Mouse (Mus musculus) urinary bladder, adult 18-20 months (tissue): Measurements from ENCODE around the gene Nr5a1.

Experiments used
- DNase-seq, 2 experiments: peaks; one replicate each; pipeline ENCODE4 v3.0.0; 2022; ENCODE audit warnings: low spot score in 2 of 2, mixed read lengths in 2 of 2

Nr5a1 gene

GRCm38 (mm10) chr2:38714324-38714723, at the start of gene Nr5a1:
Gene Nr5a1 (minus strand): TSS chr2:38714542.
- no peak for DNase-seq

GRCm38 (mm10) chr2:38739847-38740246, 25.5 kb upstream of the Nr5a1 start:
- peak in 1 of 2 experiments; percentile 22 for DNase-seq

GRCm38 (mm10) chr2:38739410-38739809, 25.1 kb upstream of the Nr5a1 start:
- DNase-seq: peak; percentile 26 to 41

GRCm38 (mm10) chr2:38738601-38739301, 24.4 kb upstream of the Nr5a1 start:
- peak; percentile 5 to 11 for DNase-seq

GRCm38 (mm10) chr2:38735740-38736139, 21.4 kb upstream of the Nr5a1 start:
- no peak for DNase-seq

- no peak for DNase-seq
Observed at GRCm38 (mm10) chr2:38734721-38735120, 20.4 kb upstream of the Nr5a1 start.

GRCm38 (mm10) chr2:38730331-38730827, 16.0 kb upstream of the Nr5a1 start:
- DNase-seq: no peak

- no peak for DNase-seq
Observed at GRCm38 (mm10) chr2:38725427-38725826, 11.1 kb upstream of the Nr5a1 start.

GRCm38 (mm10) chr2:38723378-38723777, 9.0 kb upstream of the Nr5a1 start:
- no peak for DNase-seq

DNA sequence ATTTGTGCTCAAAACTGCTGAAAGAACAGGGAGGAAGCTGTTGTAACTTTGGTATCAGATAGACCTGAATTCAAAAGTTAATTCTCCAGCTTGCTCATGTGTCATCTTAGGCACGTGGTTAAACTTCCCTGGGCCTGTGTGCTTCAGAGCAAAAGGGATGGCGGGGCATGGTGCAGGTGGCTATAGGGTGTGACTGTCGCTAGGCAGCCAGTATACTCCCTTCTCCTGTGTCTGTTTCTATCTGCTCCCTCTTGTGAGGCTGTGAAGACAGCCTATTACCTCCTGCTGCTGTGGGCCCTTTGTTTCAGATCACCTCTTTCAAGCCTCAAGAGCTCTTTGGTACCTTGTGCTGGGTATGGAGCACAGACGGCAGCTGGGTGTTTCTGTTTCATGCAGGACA, 7.7 kb upstream of the Nr5a1 start:
- no peak for DNase-seq

DNA sequence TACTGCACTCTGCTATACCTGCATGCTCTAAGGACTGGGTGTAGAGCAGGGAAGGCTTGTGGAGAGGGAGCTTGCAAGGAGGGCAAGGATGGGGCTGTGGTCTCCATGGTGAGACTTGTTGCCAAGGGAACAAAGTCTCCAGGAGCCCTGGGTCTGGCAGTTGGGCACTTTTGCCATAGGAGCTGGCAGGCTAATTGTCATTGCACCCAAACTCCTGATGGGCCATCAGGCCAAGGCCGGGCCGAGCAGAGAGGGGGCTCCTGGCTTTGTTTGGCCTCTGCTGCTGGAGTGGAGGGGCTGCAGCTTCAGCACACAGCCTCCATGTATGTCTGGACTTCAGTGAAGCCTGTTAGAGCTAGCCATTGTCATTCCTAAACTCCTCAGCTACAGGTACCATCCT, 6.3 kb upstream of the Nr5a1 start:
- DNase-seq: no peak

- no peak for DNase-seq
Observed at GRCm38 (mm10) chr2:38719354-38719753, 5.0 kb upstream of the Nr5a1 start.

- no peak for DNase-seq
Observed at GRCm38 (mm10) chr2:38718676-38719075, 4.3 kb upstream of the Nr5a1 start.

DNA sequence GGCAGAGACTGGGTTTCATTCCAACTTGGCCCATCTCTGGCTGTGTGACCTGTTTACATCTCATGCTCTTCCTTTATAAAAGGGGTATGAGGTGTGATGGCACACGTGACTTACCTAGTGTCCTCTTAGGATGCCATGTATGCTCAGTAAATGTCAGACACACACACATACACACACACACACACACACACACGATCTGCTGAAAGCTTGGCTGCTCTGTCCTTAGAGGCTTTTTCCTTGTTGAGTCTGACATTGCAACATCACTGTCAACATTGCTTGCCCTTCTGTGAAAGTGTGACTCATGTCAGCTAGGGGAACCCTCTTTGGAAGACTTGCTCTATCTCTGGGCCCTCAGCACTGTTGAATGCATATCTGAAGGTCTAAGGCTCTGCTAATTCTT, 3.1 kb upstream of the Nr5a1 start:
- DNase-seq: no peak

GRCm38 (mm10) chr2:38713596-38713995, 746 bp downstream of the Nr5a1 start:
- DNase-seq: no peak

DNA sequence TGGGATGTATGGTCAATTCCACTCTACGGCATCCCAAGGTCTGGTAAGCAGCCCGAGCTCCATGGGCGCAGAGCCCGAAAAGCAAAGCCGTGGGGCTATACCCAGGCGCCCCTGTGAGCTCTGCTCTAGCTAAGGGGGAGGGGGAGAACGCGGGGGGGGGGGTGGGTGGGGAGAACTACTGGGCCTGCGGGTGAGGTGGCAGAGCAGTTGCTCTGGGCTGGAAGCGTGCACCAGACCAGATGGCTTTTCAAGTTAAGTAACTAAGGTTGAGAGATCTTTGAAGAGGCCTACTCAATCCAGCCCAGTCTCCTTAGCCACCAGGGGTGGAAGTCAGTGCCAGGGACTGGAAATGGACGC, 1.6 kb downstream of the Nr5a1 start:
- DNase-seq: no peak

DNA sequence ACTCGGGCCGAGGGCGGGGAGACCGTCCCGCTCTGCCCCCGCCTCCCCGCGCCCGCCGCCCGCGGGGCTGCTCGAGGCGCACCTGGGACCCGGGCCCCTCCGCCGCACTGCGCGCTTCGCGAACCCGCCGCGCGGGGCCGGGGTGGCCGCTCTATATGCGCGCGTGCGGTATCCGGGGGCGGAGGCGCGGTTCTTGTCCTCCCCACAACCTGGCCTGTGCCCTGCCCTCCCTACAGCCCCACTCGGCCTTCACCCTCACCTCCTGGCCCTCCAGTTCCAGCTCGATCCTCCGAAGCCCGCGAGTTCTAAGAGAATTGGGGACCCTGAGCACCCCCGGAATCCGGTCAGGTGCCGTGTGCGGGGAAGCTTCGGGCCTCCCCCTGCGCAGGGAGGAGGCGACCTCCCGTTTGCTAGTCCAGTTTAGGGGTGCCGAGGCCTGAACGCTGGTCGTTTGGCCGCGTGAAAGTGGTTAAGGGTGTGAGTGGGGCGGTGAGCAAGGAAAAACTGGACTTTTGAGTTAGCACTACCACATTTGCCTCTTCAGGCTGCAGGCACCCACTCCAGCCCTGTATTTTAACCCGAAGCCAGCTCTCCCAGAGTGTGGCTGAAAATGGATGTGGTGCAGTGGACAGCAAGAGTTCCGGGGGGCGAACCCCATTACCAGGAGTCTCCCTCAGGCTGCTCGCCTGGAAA, 2.1 kb downstream of the Nr5a1 start:
- no peak for DNase-seq

DNA sequence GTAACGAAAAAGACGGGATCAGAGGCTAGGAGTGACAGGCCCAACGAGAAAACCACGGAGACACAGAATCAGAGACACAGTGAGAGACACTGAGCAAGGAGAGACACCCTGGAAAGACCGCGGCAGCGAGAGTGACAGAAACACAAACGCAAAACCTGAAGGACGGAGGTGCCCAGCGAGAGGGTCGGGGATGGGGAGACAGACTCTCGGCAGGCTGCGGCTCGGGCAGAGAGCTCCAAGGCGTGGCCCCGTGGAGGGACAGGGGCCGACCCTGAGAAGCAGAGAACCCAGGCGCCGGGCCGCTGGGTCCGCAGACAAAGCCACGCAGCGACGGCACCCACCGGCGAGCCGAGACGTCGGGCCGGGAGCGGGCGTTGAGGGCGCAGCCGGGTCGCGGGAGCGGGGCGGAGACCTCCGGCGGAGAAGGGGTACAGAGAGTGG, 2.9 kb downstream of the Nr5a1 start:
- DNase-seq: peak in 1 of 2 experiments; percentile 28

DNA sequence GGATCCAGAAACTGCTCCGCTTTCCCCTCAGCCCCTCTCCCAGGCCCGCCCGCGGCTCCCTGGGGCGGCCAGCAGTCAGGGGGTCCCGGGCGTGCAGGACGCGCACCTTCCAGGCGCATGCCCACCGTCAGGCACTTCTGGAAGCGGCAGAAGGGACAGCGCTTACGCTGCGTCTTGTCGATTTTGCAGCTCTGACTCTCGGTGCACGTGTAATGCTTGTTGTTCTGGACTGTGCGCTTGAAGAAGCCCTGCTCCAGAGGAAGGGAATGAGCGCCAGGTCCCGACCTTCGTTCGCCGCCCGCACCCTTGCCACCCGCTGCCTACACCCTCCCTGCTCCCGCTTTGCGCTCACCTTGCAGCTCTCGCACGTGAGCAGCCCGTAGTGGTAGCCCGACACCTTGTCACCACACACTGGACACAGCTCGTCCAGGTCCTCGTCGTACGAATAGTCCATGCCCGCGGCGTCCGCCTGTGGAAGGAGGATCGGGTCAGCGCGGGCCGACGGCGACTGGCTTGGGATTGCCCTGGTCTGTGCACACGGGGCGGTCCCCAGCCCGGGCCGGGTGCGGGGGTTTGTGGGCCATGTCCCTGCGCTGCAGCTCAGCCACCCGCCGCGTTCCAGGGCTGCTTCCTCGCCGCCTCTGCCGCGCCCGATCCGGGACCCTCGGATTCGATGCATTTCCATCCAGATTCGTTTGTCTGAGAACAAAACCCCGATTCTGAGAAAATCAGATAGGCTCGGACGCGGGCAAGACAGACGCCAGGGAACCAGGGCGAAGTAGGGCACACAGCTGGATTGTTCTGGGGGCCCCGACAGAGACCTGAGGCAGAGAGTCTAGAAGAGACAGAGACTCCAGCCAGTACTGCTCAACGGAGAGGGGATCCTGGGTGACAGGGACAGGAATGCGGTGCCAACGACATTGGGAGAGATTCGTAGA, 3.8 kb downstream of the Nr5a1 start:
- DNase-seq: peak in 1 of 2 experiments; percentile 39

DNA sequence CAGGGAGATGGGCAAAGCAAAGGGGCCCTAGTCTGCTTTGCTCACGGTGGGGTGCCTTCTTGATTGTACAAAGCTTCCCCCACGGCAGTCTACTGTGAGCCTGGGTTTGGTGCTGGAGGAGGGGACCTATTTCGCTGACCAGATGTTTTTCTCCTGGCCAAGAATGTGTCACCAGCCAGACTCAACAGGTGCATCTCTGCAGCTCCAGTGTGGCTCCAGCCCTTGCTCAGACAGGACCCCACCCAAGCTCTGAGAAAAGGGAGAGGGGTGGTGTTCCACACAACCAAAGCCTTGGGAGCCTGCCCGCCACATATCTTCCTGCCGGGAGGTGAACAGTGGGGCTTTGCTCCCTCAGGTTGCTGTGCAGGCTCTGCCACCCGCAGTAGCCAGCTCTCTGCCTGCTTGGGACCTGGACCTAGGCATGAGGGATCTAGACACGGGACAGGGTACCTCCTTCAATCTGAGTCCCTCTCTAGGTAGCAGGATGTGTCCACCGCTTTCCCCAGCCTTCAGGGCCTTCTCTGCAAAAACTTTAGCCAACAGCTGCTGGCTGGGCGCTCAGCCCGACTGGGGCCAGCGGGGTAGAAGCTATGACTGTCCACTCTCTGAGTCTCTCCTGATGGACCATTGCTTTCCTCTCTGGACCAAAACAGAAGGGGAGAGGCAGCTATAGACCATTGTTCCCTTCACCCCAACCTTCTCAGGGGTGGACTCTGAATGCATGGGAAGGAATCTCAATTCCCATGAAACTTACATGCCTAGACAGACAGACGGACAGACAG, 5.2 kb downstream of the Nr5a1 start:
- no peak for DNase-seq

DNA sequence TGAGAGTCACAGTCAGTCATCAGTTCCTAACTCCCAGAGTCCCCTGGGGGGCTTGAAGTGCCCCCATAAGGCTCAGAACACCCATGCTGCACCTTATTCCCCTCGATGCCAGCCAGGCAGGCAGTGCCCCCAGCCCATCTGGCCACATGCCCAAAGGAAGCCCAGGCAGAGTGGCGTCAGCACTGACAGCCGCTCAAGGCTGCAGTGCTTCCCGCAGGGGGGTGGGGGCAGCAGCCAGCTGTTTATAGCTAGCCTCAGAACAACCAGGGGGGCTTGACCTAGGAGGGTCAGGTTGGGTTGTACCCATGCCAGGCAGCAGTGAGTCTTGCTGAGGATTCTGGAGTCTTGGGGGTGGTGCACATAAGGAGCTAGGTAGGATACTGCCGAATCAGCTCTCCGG, 7.7 kb downstream of the Nr5a1 start:
- DNase-seq: no peak
